Comparison of ENCODE assay signal across 9 mouse cellular contexts in the genomic region with DNA sequence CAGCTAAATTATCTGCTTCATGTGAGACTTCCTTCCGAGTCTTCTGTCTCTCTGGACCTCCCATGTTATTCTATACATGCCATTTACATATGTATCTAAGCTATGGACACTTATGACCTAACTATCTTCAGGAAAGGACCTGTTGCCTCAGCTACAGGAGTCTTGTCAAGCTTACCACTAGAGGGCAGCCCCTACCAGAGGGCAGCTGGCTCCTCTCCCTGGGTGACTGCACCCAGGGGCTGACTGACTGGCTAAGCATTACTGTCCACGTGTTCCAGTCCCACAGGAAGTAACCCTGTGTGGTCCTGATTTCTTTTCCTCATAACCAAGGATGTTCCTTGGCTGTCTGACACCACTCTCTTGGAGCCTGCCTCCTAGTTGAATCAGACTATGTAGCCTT. TPM values are rescaled to one million over a fixed set of nuclear protein-coding genes. Genes with fewer than 3 reads are reported as not detected.
A peak's percentile ranks its signal among the peaks of the same experiment; 100 is the strongest.
DNase-seq lines count a peak whose midpoint lies in the region; ATAC-seq and TF ChIP-seq lines count a peak whose summit lies in the region.
"Had no signal": no experiment of that assay in that cellular context is flagged by ENCODE, and none has a peak within 500 bp of the region (broad histone marks: within the 10 kb centered on the region; RNA-seq: fewer than 3 reads in every experiment).

No protein-coding gene starts in this region.

- no peak overlapping the region for H3K4me2 ChIP-seq in hindbrain, embryonic 11.5 days (replicated peaks; ENCODE audit: low read depth, low read length)
- H3K4me2 ChIP-seq: hindbrain, embryonic 15.5 days had no signal

- no peaks in the 10 kb centered on the region for H3K27me3 ChIP-seq in thymus, adult 2 months (ENCODE audit: control insufficient read depth, insufficient read depth, low read length)
- no peaks in the 10 kb centered on the region for H3K27me3 ChIP-seq in hindbrain, embryonic 11.5 days (ENCODE audit: control insufficient read depth, insufficient read depth, low read length)
- H3K27me3 ChIP-seq: hindbrain, embryonic 15.5 days had no signal

- no peaks in the 10 kb centered on the region for H3K9me3 ChIP-seq in hindbrain, embryonic 11.5 days (ENCODE audit: control insufficient read depth, low read length)
- H3K9me3 ChIP-seq: hindbrain, embryonic 15.5 days had no signal

- H3K9ac ChIP-seq in hindbrain, embryonic 11.5 days (ENCODE audit: low read depth, low read length): no peak overlapping the region
- H3K9ac ChIP-seq: hindbrain, embryonic 15.5 days had no signal

- no peaks in the 10 kb centered on the region for H3K4me1 ChIP-seq in thymus, adult 2 months (replicated peaks; ENCODE audit: control insufficient read depth, insufficient read depth, low read length)
- no peaks in the 10 kb centered on the region for H3K4me1 ChIP-seq in cortical plate, adult 2 months (ENCODE audit: control insufficient read depth, insufficient read depth, low read length)
- H3K4me1 ChIP-seq in hindbrain, embryonic 11.5 days (replicated peaks; ENCODE audit: control insufficient read depth, insufficient read depth, low read length): no peaks in the 10 kb centered on the region
- H3K4me1 ChIP-seq: hindbrain, embryonic 15.5 days had no signal

- no peak overlapping the region for H3K27ac ChIP-seq in thymus, adult 2 months (ENCODE audit: control insufficient read depth, insufficient read depth, low read length)
- H3K27ac ChIP-seq in cortical plate, adult 2 months (ENCODE audit: insufficient read depth, low read length): no peak overlapping the region
- no peak overlapping the region for H3K27ac ChIP-seq in hindbrain, embryonic 11.5 days (ENCODE audit: low read depth, low read length)
- H3K27ac ChIP-seq: hindbrain, embryonic 15.5 days had no signal

- H3K36me3 ChIP-seq in thymus, adult 2 months (ENCODE audit: control insufficient read depth, insufficient read depth, low read length): no peaks in the 10 kb centered on the region
- H3K36me3 ChIP-seq in hindbrain, embryonic 11.5 days (ENCODE audit: control insufficient read depth, insufficient read depth, low read length): no peaks in the 10 kb centered on the region
- H3K36me3 ChIP-seq: hindbrain, embryonic 15.5 days had no signal

- H3K4me3 ChIP-seq in thymus, adult 2 months (ENCODE audit: control insufficient read depth, insufficient read depth, low read length): no peak overlapping the region
- no peak overlapping the region for H3K4me3 ChIP-seq in cortical plate, adult 2 months (ENCODE audit: insufficient read depth, low read length)
- no peak overlapping the region for H3K4me3 ChIP-seq in hindbrain, embryonic 11.5 days (ENCODE audit: low read depth, low read length)
- H3K4me3 ChIP-seq: hindbrain, embryonic 15.5 days had no signal

- WGBS in thymus, adult 2 months: 47% methylated on average over 2 of the region's 2 CpGs
- 68% methylated on average over 2 of the region's 2 CpGs for WGBS in hindbrain, embryonic 11.5 days

- DNase-seq in frontal cortex, postnatal 36 days (ENCODE audit: low spot score in 2 of 2): peak; percentile 31 to 45
- DNase-seq in frontal cortex, postnatal 14 days (ENCODE audit: low spot score in 2 of 2): no peak
- peak; percentile 5 for DNase-seq in thymus, adult 2 months
- no peak for DNase-seq in thymus, postnatal 0 days (ENCODE audit: low spot score)
- peak; percentile 11 to 48 for DNase-seq in lung, adult 18-20 months
- no peak for DNase-seq in c-Kit-positive CD71-positive TER-119-positive erythroid progenitor cells, embryonic 14.5 days (ENCODE audit: low spot score)
- no peak for DNase-seq in hindbrain, embryonic 11.5 days (ENCODE audit: low spot score)

- no peak for ATAC-seq in hindbrain, embryonic 11.5 days (ENCODE audit: low FRiP score)

- no peak for TF ChIP-seq CTCF in thymus, adult 2 months (IDR thresholded peaks at IDR 0.05; ENCODE audit: borderline replicate concordance, control insufficient read depth, extremely low read depth, insufficient read depth, low read length, poor library complexity)
- TF ChIP-seq CTCF in cortical plate, adult 2 months (IDR thresholded peaks at IDR 0.05; ENCODE audit: extremely low read depth, insufficient read depth, low read length): peak; percentile 65

- no peak for TF ChIP-seq POLR2A in thymus, adult 2 months (IDR thresholded peaks at IDR 0.05; ENCODE audit: control insufficient read depth, extremely low read depth, insufficient read depth, low read length, poor library complexity)
- TF ChIP-seq POLR2A in cortical plate, adult 2 months (IDR thresholded peaks at IDR 0.05; ENCODE audit: extremely low read depth, insufficient read depth, low read length): no peak

RNA-seq across cellular contexts. Expression of gene Mrap2, which starts 46.1 kb away (rescaled TPM):
- 0.04 TPM in 1 of 2 replicates, not detected in the other for polyA plus RNA-seq in thymus, adult 2 months (2012; rRNA removed)
- polyA plus RNA-seq in thymus, postnatal 0 days (2015; fragmentation: Nextera tagmentation; extraction: Ambion mirVana): 0.05 and 0.21 TPM in 2 replicates
- 3.9 and 4.6 TPM in 2 replicates for polyA plus RNA-seq in cortical plate, adult 2 months (2012; rRNA removed)
- 0.15 and 0.22 TPM in 2 replicates for polyA plus RNA-seq in hindbrain, embryonic 11.5 days (2014; fragmentation: Nextera tagmentation; extraction: Ambion mirVana)

Comparison
In these comparisons a context has a peak if more than half of its experiments do, and no peak if none do; other contexts are left out.
1. DNase-seq: peak in frontal cortex, postnatal 36 days (2 of 2), thymus, adult 2 months (single experiment) and lung, adult 18-20 months (2 of 2); none in frontal cortex, postnatal 14 days (0 of 2), thymus, postnatal 0 days (single experiment), c-Kit-positive CD71-positive TER-119-positive erythroid progenitor cells, embryonic 14.5 days (single experiment) and hindbrain, embryonic 11.5 days (single experiment).